ENCODE assay signal across 1 mouse cellular context in genomic region chr4:116182745-116183144, GRCm38 (mm10).
TF ChIP-seq lines count a peak whose summit lies in the region.

No protein-coding gene starts in this region.

TF ChIP-seq in ES-E14, 5 proteins besides CTCF, POLR2A, EP300 and RAD21 (continued from another document):
- no peak for TF ChIP-seq ZC3H11A (IDR thresholded peaks at IDR 0.05; ENCODE audit: borderline replicate concordance, low read depth, low read length)
